Mouse (Mus musculus): ENCODE data around the gene Tnip2.

Tnip2 gene

GRCm38 (mm10) chr5:34461294-34461693 lies 52.5 kb downstream of the Tnip2 start:
- DNase-seq (ENCODE audit: low spot score), result no peak

GRCm38 (mm10) chr5:34458994-34459393 lies 54.8 kb downstream of the Tnip2 start:
- no peak for DNase-seq (ENCODE audit: low spot score)

- no peak for DNase-seq (ENCODE audit: low spot score)
Observed at GRCm38 (mm10) chr5:34446207-34446606, 67.6 kb downstream of the Tnip2 start.
